Mouse (Mus musculus) 416B (cell line): Measurements from ENCODE around the gene Arid1b.

Experiments used
- DNase-seq: peaks from one replicate; pipeline ENCODE4 v3.0.0; 2011; ENCODE audit warnings: low read depth

Gene Arid1b

DNA sequence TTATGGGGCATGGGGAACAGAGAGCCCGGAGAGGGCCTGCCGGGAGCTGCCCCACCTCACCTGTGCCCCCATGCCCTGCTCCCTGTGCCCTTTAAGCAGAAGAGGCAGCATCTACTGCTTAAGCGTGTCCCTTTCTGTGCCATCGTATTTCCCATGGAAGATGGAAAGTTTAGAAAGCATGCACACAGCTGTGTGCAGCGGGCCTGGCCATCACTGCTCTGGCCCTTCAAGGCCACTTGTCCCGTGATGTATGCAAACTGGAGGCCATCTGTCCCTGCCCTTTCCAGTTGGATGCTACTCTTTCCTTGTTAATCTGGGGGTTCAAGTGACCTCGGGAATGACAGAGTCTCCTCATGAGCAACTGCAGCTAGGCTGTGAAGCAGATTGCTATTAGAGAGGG lies 163.5 kb downstream of the Arid1b start:
- DNase-seq = no peak

DNA sequence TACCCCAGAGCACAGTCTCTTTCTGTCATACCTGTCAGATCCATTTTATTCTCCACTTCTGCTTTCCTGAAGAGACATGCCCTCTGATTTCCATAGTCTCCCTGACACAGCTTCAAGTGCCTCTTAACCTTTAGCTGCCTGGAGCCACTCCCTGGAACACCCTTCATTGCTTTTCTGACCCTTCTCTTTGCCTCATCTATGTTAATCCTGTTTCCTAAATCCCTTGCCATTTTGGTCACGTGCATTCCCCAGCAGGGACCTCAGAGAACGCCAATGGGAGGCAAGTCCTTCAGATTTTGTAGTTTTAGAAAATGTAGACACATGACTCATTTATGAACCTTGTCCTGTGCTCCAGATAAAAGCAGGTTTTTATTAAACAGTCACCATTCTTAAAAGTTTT lies 168.4 kb downstream of the Arid1b start:
- no peak for DNase-seq

DNA sequence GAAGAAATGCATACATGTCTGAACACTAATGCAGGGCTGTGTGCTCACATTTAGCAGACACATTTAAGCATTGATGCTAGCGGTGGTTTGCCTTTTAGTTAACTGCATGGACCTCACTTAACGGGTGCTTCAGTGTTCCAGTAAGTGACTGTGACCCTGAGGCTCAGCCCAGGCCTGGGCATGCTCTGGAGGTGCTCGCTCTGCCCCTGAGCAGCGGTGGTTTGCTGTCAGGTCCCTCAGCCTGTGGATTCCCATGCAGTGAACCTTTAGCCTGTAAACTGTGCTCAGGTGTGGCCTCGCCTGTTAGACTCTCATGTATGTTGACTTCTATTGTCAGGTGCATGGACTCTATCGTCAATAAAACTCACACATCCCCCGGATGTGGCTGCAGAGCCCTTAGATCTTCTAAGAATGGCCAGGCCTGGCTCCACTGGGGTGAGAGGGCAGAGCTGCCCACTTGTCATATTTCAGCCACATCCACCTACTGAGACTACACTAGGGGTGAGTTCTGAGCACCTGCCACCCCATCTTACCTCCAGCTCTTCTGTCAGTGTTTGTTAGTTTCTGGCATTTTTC lies 169.2 kb downstream of the Arid1b start:
- no peak for DNase-seq

DNA sequence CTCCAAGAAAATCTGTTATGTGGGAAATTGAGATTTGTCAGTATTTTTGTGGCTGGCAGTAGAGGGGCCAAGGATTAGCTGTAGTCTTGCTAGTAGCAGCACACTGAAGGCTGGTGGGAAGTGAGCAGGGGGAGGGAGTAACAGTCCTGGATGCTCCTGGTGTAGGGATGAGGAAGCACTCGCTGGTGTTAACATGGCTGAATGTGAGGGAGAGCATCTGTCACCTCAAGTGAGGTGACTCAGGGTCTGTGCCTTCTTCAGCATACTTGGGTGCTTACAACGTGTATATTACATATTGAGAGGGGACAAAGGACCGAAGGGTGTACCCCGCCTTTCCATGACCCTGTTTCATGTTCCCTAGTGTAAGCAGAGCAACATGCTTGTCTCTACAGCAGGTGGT lies 170.7 kb downstream of the Arid1b start:
- DNase-seq = no peak

DNA sequence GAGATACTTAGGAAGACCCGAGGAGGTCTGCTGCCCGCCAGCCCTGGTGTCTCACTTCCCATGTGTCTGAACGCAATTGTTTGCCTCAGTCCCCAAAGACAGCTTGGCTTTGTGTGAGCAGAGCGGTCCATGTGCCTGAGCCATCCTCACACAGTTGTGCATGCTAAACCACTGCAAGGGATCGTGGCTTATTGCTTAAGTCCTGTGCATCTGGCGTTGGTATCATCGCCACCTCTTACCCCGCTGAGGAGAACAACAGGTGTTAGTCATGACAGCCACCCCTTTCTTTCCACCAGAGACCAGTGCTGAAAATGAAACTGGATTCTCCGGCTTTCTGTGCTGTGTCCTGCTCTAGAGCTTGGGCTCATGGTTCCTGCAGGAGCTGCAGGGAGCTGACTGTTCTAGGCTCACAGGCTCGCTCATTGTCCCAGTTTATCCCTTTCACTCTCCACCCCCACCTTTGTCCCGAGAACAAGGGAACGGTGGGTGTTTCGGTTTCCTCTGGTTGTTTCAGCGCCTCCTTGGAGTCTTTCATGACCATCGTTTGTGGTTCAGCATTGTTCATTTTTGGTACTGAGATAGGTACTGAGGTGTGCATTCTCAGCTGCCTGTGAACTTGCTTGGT lies 171.2 kb downstream of the Arid1b start:
- DNase-seq = peak; percentile 59

DNA sequence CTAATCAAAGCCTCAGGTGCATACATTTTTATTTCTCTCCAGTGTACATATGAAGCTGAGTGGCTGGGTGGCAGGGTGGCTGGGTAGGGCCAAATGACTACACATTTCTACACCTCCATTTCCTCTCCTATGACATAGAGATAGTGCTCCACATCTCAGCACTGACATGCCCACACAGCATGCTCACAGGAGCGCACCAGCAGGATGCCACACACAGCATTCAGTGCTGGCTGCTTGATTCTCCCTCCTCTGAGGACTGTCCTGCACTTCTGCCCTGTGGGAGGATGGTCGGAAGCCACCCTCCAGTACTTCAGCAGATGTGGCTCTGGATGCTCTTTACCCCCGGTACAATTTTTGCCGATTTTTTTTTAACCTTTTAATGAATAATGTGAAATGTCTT lies 172.0 kb downstream of the Arid1b start:
- DNase-seq = no peak

DNA sequence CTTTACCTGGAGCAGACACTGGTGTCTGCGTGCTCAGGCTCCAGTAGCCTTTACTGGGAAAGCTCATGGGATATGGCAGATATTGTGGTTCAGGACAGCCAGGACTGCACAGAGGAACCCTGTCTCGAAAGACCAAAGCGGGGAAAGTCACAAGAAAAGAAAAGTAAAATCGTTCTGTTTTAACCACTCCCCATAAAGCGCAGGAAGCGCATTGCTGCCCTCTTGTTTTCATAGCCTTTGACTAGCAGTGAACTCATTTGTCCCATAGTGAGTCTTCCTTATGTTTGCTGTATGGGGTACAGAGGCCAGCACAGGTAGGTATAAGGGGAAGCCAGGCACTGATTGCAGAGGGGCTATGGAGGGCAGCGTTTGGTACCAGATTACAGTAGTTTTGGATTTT lies 173.9 kb downstream of the Arid1b start:
- no peak for DNase-seq

DNA sequence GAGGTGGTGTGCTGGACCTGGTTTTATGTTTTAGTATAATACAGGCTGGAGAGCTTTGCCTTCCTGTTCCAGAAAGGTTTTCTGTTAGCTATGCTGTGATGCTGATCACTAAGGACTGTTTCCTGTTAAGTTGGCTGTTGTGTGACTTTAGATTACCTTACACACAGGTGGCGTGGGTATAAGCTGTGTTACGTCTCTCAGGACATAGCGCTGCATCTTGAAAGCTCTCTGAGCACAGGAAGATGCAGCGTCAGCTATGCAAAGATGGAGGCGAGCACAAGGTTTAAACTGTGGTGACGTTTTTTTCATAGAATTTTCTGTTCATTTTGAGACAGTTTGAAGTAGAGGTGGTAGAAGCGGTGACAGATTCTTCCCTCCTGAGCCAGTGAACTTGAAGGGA lies 174.5 kb downstream of the Arid1b start:
- no peak for DNase-seq

DNA sequence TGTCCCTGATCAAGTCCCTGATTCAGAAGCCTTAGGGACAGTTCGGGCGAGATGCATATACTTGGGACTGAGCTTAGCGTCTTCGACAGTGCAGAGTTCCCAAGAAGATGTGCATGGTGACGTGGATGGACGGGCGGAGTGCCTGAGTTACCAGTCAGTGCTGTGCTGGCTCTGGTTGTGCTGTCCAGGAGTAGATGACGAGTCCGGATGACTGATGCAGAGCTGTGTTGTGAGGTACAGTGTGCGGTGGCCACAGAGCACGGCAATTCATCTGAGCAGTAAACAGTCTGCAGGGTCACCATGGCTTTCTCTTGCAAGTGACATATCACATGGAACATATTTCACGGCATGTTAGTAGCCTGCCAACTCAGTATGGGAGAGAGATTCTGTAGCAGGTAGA lies 176.2 kb downstream of the Arid1b start:
- no peak for DNase-seq

DNA sequence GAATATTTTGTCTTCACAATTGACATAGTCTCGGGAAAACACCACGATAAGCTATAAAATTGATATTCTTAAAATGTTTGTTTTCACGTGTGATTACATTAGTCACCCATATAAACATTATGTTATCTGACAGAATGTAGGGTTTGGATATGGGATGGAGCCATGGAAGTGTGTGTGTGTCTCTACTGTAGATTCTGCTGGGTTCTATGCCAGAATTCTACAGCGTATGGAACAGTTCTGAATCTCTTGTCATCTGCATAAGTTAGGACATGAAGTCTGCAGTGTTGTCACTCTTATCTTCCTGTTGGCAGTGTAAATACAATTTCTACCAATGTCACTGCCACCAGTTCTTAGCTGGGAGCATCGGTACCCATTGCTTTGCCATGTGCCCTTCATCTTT lies 177.3 kb downstream of the Arid1b start:
- DNase-seq = no peak

DNA sequence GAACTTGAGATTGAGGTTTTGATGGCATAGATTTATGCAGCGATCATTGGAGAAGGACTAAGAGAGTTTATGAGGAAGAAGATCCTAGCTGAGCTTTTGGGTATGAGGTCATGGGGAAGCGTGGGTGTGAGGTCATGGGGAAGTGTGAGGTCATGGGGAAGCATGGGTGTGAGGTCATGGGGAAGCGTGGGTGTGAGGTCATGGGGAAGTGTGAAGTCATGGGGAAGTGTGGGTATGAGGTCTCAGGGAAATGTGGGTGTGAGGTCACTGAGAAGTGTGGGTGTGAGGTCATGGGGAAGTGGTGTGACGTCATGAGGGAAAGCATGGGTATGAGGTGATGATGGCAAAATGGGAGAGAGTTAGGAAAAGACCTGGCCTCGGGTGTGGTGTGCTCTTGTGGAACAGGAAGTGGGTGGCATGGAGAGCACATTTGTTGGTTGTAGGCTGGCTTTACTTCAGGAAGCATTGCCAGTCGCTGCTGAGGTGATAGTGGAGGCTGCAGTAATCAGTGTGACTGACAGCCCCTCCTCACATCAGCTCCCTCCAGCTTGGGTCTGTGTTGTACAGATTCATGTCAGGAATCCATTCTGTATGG lies 180.4 kb downstream of the Arid1b start:
- peak; percentile 55 for DNase-seq

DNA sequence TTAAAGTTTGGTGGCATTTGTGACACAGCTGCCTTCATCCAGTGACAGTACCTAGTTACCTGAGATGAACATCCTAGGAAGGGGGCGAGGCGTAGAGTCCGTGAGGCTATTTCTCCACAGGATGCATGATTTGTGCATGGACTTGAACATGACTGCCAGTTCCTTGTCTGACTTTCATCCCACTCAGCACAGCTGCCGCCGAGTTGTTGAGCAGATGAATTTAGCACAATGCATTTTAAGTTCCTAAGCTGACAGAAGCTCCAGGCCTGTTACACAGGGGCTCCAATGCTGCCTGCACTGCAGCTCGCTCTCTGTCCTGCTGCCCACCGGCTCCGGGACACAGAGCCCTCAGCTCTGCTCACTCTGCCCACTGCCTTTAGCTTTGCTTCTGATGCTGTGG lies 181.4 kb downstream of the Arid1b start:
- DNase-seq = no peak

DNA sequence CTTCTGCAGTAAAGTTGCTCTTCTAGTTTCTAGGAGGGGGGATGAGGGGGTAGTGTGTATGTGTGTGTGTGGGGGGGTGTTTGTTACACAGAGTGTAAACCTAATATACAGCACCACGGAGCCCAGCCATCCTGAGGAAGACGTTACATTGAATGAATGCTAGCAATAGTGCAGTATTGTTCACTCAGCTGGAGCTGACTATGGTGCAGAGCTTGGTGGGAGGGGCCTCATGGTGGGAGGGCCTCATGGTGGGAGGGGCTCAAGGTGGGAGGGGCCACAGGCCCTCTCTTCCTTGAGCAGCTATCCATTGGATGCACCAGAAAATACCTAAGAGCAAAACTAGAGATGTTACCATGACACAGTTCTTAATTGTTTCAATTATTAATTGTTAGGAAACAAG lies 182.2 kb downstream of the Arid1b start:
- no peak for DNase-seq

DNA sequence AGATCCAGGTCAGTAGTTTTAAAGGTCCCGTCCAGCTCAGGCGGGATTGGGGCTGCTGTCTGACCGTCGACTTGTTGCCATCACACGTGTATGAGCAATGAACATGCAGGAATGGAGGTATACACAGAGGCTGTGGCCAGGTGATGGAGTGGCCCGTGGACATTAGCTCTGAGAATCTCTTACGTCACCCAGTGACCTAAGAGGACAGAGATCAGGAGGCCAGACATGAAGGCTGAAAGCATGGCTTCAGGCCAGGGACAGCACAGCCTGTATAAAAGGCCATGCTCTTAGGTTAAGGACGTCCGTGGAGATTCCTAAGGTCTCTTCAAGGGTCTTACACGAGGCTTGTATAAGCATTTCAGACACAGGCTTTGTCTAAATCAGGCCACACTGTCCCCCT lies 184.4 kb downstream of the Arid1b start:
- no peak for DNase-seq

DNA sequence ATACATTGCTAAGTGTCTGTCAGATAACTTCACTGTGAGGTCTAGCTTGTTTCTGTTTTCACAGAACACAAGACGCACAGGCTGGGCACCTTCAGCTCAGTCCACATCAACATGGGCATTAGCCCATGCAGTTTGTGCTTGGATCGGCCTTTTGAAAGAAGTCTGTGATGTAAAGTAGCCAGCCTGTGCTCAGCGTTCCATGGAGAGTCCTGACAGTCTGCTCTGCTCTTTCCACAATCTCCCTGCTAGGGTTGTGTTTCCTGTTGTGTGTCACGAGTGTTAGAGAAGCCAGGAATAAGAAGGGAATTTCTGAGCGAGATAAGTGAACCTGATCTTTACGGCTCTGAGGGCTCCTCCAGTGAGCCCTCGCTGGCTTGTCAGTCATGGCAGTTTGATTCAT lies 184.9 kb downstream of the Arid1b start:
- no peak for DNase-seq

DNA sequence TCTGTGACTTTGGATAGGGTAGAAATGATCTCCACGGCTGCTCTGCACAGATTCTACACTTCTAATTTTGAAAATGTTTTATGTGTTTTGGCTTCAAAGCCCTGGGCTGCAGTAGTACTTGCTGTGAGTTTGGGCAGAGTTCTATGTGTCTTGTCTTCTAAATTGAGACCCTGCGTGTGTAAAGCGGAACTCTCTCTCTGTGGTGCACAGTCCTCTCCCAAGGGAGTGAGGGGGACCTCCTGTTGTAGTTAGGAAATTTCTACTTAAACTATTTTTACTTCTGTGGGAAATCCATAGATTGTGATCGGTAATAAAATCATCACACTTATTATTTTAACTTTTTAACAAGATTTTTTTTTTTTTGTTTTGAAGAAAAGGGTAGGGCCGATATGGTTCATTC lies 185.3 kb downstream of the Arid1b start:
- no peak for DNase-seq

DNA sequence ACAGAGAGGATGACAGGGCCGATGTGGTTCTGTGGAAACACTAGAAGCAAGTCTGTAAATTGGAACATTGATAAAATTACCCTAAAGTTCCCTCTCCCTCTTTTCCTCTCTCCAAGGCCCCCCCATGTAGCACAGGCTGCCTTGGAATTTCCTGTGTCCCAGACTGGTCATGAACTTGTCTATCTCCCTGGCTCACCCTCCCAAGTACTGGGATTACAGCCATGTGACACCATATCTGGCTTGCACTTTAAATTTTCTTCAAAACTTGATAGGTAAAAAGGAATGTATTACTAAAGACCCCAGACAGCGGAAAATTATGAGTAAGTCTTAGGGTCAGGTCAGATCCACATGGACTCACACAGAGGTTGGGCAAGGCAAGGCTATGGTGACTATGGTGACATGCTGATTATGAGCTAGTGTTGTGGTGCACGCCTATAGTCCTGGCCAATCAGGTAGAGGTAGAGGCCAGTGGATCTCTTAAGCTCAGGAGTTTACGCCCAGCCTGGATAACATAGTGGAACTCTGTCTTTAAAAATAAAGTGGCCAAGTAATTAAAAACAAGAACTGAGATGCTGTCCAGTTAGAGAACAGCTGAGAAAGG lies 185.9 kb downstream of the Arid1b start:
- DNase-seq = no peak

DNA sequence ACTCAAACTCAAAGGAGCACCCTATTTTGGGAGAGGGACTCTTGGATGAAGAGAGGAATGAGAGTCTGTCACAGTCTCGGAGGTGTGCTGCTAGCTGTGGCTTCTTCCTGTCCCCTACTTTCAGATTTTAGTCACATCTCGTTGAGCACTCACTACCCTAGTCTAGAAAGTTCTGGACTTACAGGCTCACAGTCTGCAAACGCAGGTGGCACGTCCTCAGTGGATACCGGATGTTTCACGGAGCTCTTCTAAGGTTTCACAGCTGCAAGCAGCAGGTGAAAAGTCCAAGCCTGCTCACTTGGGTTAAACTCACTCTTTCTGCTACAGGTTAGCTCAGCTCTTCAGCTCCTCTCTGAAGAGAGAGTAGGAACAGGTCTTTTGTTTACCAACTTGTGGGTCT lies 186.8 kb downstream of the Arid1b start:
- no peak for DNase-seq

DNA sequence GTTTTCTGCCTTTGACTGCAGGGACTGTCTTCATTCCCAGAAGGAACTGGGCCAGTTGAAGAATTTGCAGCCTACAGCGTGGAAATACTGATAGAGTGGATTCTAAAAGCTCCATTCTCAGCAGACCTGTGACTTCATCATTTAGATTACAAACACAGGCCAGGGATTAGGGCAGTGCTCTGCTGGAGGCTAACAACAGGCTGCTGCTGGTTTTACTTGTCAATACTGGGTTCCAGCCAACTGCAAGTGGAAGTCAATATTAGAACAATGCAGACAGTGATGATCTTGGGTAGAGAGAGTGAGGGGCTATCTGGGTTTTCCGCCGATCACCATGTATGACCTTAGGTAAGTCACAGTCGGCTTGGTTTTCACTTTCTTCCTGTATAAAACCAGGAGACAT lies 188.4 kb downstream of the Arid1b start:
- no peak for DNase-seq

DNA sequence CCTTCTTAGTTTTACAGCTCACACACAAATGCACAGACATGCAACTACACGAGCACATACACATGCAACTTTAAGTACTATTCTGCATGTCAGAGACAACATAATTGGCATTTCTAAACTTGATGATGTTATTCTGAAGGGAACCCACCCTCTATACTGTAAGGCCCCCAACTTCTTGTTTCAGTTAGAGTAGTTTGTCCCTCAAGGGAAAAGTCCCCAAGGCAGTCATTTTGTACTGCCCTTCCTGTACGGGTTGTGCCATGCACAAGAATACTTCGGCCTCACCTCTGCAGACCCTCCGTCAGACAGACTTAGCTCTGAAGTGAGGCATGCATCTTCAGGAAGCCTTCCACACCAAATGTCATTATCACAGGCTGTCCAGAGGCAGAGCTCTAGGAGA lies 191.4 kb downstream of the Arid1b start:
- DNase-seq = no peak

DNA sequence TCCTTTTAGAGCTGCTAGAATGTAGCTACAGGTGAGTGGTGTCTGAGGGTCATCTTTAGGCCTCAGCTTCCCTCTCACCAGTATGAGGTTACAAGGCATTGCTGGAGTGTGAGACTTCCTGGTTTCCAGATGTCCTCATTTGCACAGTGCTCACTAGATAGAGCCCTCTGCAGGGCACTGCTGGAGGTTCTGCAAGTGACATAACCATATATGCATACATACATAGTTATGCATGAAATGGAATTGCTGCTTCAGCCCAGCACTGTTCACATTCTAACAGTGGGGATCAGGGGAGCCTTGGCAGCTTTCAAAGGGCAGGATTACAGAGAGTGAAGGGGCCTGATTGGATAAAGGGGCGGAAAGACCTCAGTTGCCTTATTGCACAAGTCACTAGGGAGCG lies 193.4 kb downstream of the Arid1b start:
- DNase-seq = peak; percentile 80

DNA sequence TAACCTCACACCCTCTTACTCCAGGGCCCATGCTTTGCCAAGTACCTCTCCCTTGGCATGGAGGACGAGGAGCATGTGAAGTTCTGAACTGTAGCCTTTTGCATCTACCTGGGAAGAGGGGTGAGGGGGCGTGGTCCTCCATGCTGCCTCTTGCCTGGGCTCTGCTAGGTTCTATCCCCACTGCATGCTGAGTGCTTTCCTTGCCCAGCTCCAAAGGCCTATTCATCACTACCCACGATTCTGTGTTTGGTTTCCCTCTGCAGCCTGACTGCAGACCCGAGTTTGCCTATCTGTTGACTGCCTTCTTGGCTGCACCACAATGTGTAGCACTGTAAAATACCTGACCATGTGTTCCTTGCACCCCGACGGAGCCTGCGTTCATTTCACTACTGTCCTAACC lies 194.3 kb downstream of the Arid1b start:
- no peak for DNase-seq

DNA sequence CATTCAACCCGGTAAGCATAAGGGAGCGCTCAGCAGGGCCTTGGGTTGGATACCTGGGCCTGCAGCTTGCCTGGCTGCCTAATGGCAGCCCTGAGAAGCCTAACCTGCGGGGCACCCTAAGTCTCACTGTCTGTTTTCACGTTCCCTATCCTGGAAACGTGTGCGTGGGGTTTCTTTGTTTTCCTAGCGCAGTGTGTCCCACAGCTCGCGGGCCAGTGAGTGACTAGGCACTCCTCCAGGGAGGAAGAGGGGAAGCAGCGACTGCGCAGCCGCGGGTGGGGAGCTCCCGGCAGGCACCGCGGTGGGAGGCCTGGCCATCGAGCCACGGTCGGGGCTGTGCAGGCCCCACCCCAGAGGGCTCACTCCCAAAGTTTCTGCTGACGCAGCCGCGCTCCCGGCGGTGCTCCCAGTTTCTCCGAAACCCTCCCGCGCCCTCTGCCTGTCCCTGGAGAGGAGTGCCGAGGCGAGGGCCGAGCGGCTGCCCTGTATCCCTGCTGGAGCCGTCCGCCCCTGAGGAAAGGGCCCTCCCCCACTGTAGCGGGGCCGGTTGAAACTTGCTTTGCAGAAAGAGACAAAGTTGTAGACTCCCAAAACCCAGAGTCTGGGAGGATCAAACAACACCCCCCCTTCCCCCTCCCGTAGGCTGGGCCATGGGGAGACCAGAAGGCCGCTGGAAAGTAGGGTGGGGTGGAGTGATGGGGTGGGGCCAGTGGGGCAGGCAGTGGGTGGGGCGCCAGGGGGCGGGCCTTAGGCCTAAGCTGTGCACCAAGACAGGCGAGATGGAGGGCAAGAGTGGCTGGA lies 195.6 kb downstream of the Arid1b start:
- peak; percentile 97 for DNase-seq
